Mouse (Mus musculus) hindbrain, postnatal 0 days (tissue): ENCODE results near the gene Gm12185. TPM values are rescaled to one million over a fixed set of nuclear protein-coding genes. Genes with fewer than 3 reads are reported as not detected.
"Not testable (repeated sequence)": the region's sequence is repeated elsewhere in the genome, so short reads cannot be mapped to it uniquely, and the experiment has no call there.

Experiments
- ATAC-seq: fragments of 200-750 bp; cut with Nextera tagmentation; 2 replicates; pipeline ENCODE4 v1.8.0; 2017; ENCODE audit warnings: mild to moderate bottlenecking, moderate TSS enrichment, moderate library complexity
- DNase-seq: peaks from one replicate; pipeline ENCODE4 v3.0.0-alpha.2; 2015; ENCODE audit warnings: low spot score
- H3K27ac ChIP-seq: fragments of 300-500 bp; sonication (generic); 2 replicates; pipeline ENCODE4 v1.5.1; 2014; ENCODE audit warnings: mild to moderate bottlenecking
- H3K27me3 ChIP-seq: fragments of 300-500 bp; sonication (generic); 2 replicates; pipeline ENCODE4 v1.6.1; 2014; ENCODE audit warnings: low read length, mixed read lengths; ENCODE audit not compliant: insufficient read depth
- H3K36me3 ChIP-seq: fragments of 300-500 bp; sonication (generic); 2 replicates; pipeline ENCODE4 v1.6.1; 2014; ENCODE audit warnings: low read length, mixed read lengths; ENCODE audit not compliant: insufficient read depth
- H3K4me1 ChIP-seq: fragments of 300-500 bp; sonication (generic); 2 replicates; pipeline ENCODE4 v1.6.1; 2014; ENCODE audit warnings: antibody characterized with exemption, low read length, mixed read lengths; ENCODE audit not compliant: insufficient read depth
- H3K4me2 ChIP-seq: fragments of 300-500 bp; sonication (generic); 2 replicates; pipeline ENCODE4 v1.6.1; 2014; ENCODE audit warnings: low read depth, mild to moderate bottlenecking, low read length, moderate library complexity, mixed read lengths
- H3K4me3 ChIP-seq: fragments of 300-500 bp; sonication (generic); 2 replicates; pipeline ENCODE4 v1.5.1; 2014; ENCODE audit warnings: low read length
- H3K9ac ChIP-seq: fragments of 300-500 bp; sonication (generic); replicated peaks from 2 replicates; pipeline ENCODE4 v1.6.1; 2014; ENCODE audit warnings: mild to moderate bottlenecking, low read length, moderate library complexity, mixed read lengths
- H3K9me3 ChIP-seq: fragments of 300-500 bp; sonication (generic); 2 replicates; pipeline ENCODE4 v1.6.1; 2016; ENCODE audit warnings: low read length, mixed read lengths
- WGBS: fragments of 180-500 bp; shearing (Covaris S2); extraction: QIAGEN DNeasy Blood & Tissue Kit; methylation state at CpG from one replicate; pipeline ENCODE4 v1.1.7; 2014; 5-methylcytosine and 5-hydroxymethylcytosine counted together
- polyA plus RNA-seq: library from polyadenylated mRNA; unstranded; fragments of >200 nt; fragmentation: Nextera tagmentation; extraction: Ambion mirVana; gene quantifications from 2 replicates; pipeline ENCODE4 v1.2.1, GENCODE M21; 2015
- total RNA-seq: library from RNA; depleted of rRNA; stranded (reverse); fragments of >200 nt; gene quantifications from 2 replicates; pipeline ENCODE4 v1.2.3, GENCODE M21; 2014

Gm12185 gene
- total and polyA plus RNA-seq, 2 experiments from 2014 or later: not detected

DNA sequence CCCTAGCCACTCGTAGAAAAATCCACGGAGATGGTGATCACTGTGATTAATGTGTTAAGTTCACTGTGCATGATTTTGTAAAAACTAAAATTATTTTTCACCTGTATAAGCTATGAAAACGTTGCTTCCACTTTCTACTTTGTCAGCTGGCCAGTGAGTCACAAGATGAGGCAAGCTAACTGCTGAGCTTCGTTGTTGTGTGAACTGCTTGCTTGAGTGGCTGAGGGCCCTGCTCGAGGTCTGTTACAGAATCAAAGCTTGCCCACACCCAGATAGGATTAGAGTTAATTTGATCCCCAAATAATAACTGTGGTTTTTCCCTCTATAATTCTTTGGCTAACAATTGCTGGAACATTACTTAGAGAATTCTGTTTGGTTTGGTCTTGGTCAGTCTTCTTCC is 12.0 kb downstream of the Gm12185 start:
- H3K36me3 ChIP-seq, H3K27me3 ChIP-seq, H3K27ac ChIP-seq, H3K4me2 ChIP-seq, H3K9ac ChIP-seq, ATAC-seq, H3K4me3 ChIP-seq, DNase-seq, H3K9me3 ChIP-seq, H3K4me1 ChIP-seq: not testable (repeated sequence)
- no CpG with 5 or more reads among the region's 5 CpGs for WGBS

- H3K4me2 ChIP-seq, H3K27ac ChIP-seq: not testable (repeated sequence)
- no CpG with 5 or more reads among the region's 3 CpGs for WGBS
These were observed 12.8 kb downstream of the Gm12185 start, which contains the start of gene 9930111J21Rik1 for GRCm38 (mm10) chr11:48979251-48979650. Gene 9930111J21Rik1 (minus strand): TSS chr11:48979398.

DNA sequence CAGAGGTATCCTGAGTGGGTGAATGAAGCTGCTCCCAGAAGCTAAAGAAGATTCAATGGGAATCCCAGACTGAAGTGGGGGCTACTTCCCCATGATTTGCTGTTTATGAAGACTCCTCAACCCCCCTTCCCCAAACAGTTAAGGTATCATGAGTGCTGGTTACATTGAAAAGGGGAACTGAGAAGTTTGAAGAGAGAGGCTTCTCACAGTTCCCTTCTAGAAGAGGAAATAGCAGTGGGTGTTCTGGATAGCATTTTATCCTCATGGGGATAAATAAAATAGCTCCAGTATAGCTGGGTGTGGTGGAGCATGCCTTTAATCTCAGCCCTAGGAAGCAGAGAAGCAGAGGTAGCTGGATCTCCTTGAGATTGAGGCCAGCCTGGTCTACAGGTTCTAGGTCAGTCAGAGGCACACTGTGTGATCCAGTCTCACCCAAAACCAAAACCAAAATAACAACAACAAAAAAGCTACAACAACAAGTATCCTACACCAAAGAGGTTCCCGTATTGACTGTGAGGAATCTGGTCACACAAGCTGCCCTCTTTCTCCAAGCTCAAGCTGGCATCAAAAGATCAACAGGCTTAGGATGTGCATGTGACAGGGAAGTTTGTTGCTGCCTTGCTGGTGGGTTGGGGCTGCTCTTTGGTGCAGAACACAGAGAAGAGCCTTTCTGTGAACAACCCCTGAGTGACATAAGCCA is 13.6 kb downstream of the Gm12185 start, which contains the start of gene Olfr56:
Olfr56 (plus strand) TSS at position 650 of the 700 bp plus-strand sequence.
- no CpG with 5 or more reads among the region's 1 CpGs for WGBS
- not testable (repeated sequence) for H3K36me3 ChIP-seq, H3K9me3 ChIP-seq, H3K4me1 ChIP-seq, H3K27ac ChIP-seq, H3K9ac ChIP-seq, ATAC-seq, H3K4me3 ChIP-seq, DNase-seq, H3K4me2 ChIP-seq, H3K27me3 ChIP-seq

More at GRCm38 (mm10) chr11:48979251-48979650, 12.8 kb downstream of the Gm12185 start, which contains the start of gene 9930111J21Rik1:
- not testable (repeated sequence) for H3K9me3 ChIP-seq, DNase-seq, H3K27me3 ChIP-seq, H3K4me3 ChIP-seq, H3K4me1 ChIP-seq, H3K9ac ChIP-seq, ATAC-seq, H3K36me3 ChIP-seq

- not testable (repeated sequence) for H3K4me1 ChIP-seq, H3K4me3 ChIP-seq, H3K36me3 ChIP-seq, H3K4me2 ChIP-seq, H3K27ac ChIP-seq, H3K27me3 ChIP-seq, ATAC-seq, H3K9ac ChIP-seq, H3K9me3 ChIP-seq, DNase-seq
- no CpG with 5 or more reads among the region's 1 CpGs for WGBS
These were observed 17.3 kb downstream of the Gm12185 start for GRCm38 (mm10) chr11:48974686-48975085.

GRCm38 (mm10) chr11:48946090-48946489 is 45.9 kb downstream of the Gm12185 start, which contains the start of gene Psme2b:
Gene Psme2b (minus strand): TSS chr11:48946190.
- H3K9me3 ChIP-seq, DNase-seq, H3K4me1 ChIP-seq, H3K9ac ChIP-seq, H3K27ac ChIP-seq, H3K27me3 ChIP-seq, ATAC-seq, H3K36me3 ChIP-seq, H3K4me3 ChIP-seq, H3K4me2 ChIP-seq: not testable (repeated sequence)
- WGBS: 95% methylated on average over 6 of the region's 6 CpGs

DNA sequence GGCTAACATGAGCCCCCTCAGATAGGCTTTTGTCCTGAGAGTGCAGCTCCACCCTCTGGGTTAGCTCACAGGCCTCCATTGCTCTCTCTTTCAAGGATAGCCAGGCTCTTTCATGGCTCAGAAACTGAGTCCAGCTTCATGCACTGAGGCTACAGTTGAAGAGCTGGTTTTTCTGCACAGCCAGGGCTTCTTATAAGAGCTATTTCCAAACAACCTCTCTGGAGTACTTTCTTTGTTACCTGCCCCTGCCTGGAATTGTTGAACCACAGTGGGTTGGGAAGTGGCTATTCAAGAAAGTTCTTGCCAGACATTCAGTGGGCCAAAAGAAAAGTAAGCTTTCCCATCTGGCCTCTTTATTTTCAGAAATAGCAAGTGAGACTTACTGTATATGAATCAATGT is 52.7 kb downstream of the Gm12185 start:
- H3K4me2 ChIP-seq, H3K4me1 ChIP-seq, H3K9me3 ChIP-seq, ATAC-seq, H3K4me3 ChIP-seq, H3K9ac ChIP-seq, DNase-seq, H3K27me3 ChIP-seq, H3K36me3 ChIP-seq, H3K27ac ChIP-seq: not testable (repeated sequence)

DNA sequence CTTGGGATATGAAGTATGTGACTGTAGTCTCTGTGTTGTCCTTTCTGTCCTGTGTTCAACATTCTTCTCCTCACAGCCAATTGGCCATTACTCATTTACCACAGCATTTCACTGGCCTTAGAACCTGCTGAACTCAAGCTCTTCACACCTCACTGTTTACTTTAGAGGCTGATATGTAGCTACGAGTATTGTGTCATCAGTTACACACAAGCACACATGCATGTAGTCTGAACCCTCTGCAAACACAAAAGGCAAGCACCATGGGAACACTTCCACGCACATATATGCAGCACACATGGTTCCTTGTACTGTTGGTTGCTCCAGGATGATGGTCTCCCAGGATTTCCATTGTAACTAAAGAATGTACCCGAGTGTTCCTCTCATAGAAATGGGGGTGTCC is 56.7 kb downstream of the Gm12185 start:
- H3K27ac ChIP-seq, H3K4me3 ChIP-seq, H3K9ac ChIP-seq, H3K27me3 ChIP-seq, H3K36me3 ChIP-seq, H3K4me2 ChIP-seq, H3K9me3 ChIP-seq, DNase-seq, ATAC-seq, H3K4me1 ChIP-seq: not testable (repeated sequence)
- no CpG with 5 or more reads among the region's 3 CpGs for WGBS

GRCm38 (mm10) chr11:48933923-48934322 is 58.1 kb downstream of the Gm12185 start:
- not testable (repeated sequence) for H3K27ac ChIP-seq

DNA sequence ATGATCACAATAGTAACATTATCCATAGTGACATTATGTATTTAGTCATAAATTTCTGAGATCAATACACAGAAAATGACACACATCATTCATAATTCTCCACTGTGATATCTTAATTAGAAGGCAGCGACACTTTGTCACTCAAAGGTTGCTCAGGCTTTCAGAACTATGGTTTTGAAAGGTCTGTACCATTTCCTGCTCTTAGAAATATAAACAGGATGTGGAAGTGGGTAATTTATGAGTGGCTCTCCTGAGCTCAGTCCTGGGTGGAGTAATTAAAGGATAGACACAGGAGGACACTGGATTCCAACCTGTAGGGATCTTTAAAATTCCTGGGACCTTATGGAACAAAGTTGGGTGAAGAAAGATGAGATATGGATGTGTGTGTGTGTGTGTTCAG is 58.6 kb downstream of the Gm12185 start:
- not testable (repeated sequence) for H3K4me2 ChIP-seq, ATAC-seq, DNase-seq, H3K4me3 ChIP-seq, H3K4me1 ChIP-seq, H3K36me3 ChIP-seq, H3K27me3 ChIP-seq, H3K9me3 ChIP-seq, H3K27ac ChIP-seq, H3K9ac ChIP-seq
- 81% methylated on average over 1 of the region's 1 CpGs for WGBS

More at GRCm38 (mm10) chr11:48933923-48934322, 58.1 kb downstream of the Gm12185 start:
- not testable (repeated sequence) for H3K27me3 ChIP-seq, H3K4me3 ChIP-seq, ATAC-seq, H3K9ac ChIP-seq, H3K9me3 ChIP-seq, H3K4me1 ChIP-seq, DNase-seq, H3K36me3 ChIP-seq, H3K4me2 ChIP-seq
- WGBS: 60% methylated on average over 1 of the region's 1 CpGs

GRCm38 (mm10) chr11:48928068-48928467 is 64.0 kb downstream of the Gm12185 start:
- not testable (repeated sequence) for H3K4me2 ChIP-seq, H3K9ac ChIP-seq, H3K4me1 ChIP-seq, ATAC-seq, DNase-seq, H3K36me3 ChIP-seq, H3K4me3 ChIP-seq, H3K9me3 ChIP-seq, H3K27ac ChIP-seq, H3K27me3 ChIP-seq
- WGBS: 91% methylated on average over 1 of the region's 1 CpGs
